17 mouse cellular contexts compared by ENCODE assay signal in genomic region chr14:76313424-76314190, GRCm38 (mm10).
DNase-seq lines count a peak whose midpoint lies in the region; ATAC-seq and TF ChIP-seq lines count a peak whose summit lies in the region.
"Had no signal": no experiment of that assay in that cellular context is flagged by ENCODE, and none has a peak within 500 bp of the region (broad histone marks: within the 10 kb centered on the region; RNA-seq: fewer than 3 reads in every experiment).

No protein-coding gene starts in this region.

- no peaks in the 10 kb centered on the region for H3K27me3 ChIP-seq in embryonic facial prominence, embryonic 11.5 days (ENCODE audit: control insufficient read depth, insufficient read depth, low read length)
- H3K27me3 ChIP-seq in hindbrain, embryonic 12.5 days, result no peaks in the 10 kb centered on the region
- no peaks in the 10 kb centered on the region for H3K27me3 ChIP-seq in midbrain, embryonic 16.5 days (ENCODE audit: control insufficient read depth, insufficient read depth, low read depth, low read length)

- H3K9me3 ChIP-seq in embryonic facial prominence, embryonic 11.5 days (replicated peaks; ENCODE audit: control insufficient read depth, low read length), result no peaks in the 10 kb centered on the region
- H3K9me3 ChIP-seq in hindbrain, embryonic 12.5 days (replicated peaks), result no peaks in the 10 kb centered on the region; the same call in 1 of the 2 replicates
- no peaks in the 10 kb centered on the region for H3K9me3 ChIP-seq in midbrain, embryonic 16.5 days (replicated peaks; ENCODE audit: control insufficient read depth, low read length, poor library complexity, severe bottlenecking)

- H3K4me1 ChIP-seq in embryonic facial prominence, embryonic 11.5 days (ENCODE audit: control insufficient read depth, insufficient read depth, low read length), result no peaks in the 10 kb centered on the region
- peaks cover 12% of the 10 kb centered on the region for H3K4me1 ChIP-seq in hindbrain, embryonic 12.5 days
- H3K4me1 ChIP-seq in midbrain, embryonic 16.5 days (ENCODE audit: control insufficient read depth, insufficient read depth, low read length), result peaks cover 8% of the 10 kb centered on the region

- intact Hi-C loops in gastrocnemius, adult 2 months (cut with DNase I), result loop anchor here (5.0 kb wide), 2 partner anchors 96 to 99 kb away; partner anchors contain the start of gene Tsc22d1

- 56% methylated on average over 14 of the region's 14 CpGs for WGBS in embryonic facial prominence, embryonic 11.5 days
- 59% methylated on average over 14 of the region's 14 CpGs for WGBS in hindbrain, embryonic 12.5 days
- WGBS in midbrain, embryonic 16.5 days, result 52% methylated on average over 14 of the region's 14 CpGs

- H3K36me3 ChIP-seq in embryonic facial prominence, embryonic 11.5 days (replicated peaks; ENCODE audit: control insufficient read depth, insufficient read depth, low read depth, low read length), result no peaks in the 10 kb centered on the region
- no peaks in the 10 kb centered on the region for H3K36me3 ChIP-seq in hindbrain, embryonic 12.5 days
- no peaks in the 10 kb centered on the region for H3K36me3 ChIP-seq in midbrain, embryonic 16.5 days (ENCODE audit: control insufficient read depth, insufficient read depth, low read length)

- H3K9ac ChIP-seq in embryonic facial prominence, embryonic 11.5 days (replicated peaks; ENCODE audit: low read length), result no peak overlapping the region
- H3K9ac ChIP-seq in hindbrain, embryonic 12.5 days, result no peak overlapping the region
- H3K9ac ChIP-seq in midbrain, embryonic 16.5 days (ENCODE audit: low read depth, low read length), result no peak overlapping the region

- ATAC-seq in embryonic facial prominence, embryonic 11.5 days (replicated peaks; ENCODE audit: insufficient number of reproducible peaks, low FRiP score, low TSS enrichment, low read depth), result no peak; the same call in 1 of the 2 replicates
- peak; percentile 85 for ATAC-seq in hindbrain, embryonic 12.5 days (ENCODE audit: low FRiP score)
- ATAC-seq in midbrain, embryonic 16.5 days, result peak; percentile 77

- H3K4me3 ChIP-seq in gastrocnemius, adult 2 months, result no peak overlapping the region
- H3K4me3 ChIP-seq in embryonic facial prominence, embryonic 11.5 days (ENCODE audit: low read depth, low read length), result no peak overlapping the region
- H3K4me3 ChIP-seq in hindbrain, embryonic 12.5 days, result no peak overlapping the region
- no peak overlapping the region for H3K4me3 ChIP-seq in midbrain, embryonic 16.5 days (ENCODE audit: low read depth, low read length)

- no peak overlapping the region for H3K4me2 ChIP-seq in embryonic facial prominence, embryonic 11.5 days (ENCODE audit: low read depth, low read length)
- H3K4me2 ChIP-seq in hindbrain, embryonic 12.5 days (replicated peaks), result no peak overlapping the region
- no peak overlapping the region for H3K4me2 ChIP-seq in midbrain, embryonic 16.5 days (ENCODE audit: low read length)

- DNase-seq in gastrocnemius, adult 2 months, result no peak
- no peak for DNase-seq in gastrocnemius, postnatal 4 days (ENCODE audit: low spot score in 2 of 2)
- peak; percentile 60 for DNase-seq in embryonic facial prominence, embryonic 11.5 days (ENCODE audit: low spot score)
- DNase-seq in cerebellum, postnatal 36 days, result no peak
- no peak for DNase-seq in gastrocnemius, adult 8-10 months (ENCODE audit: low spot score in 2 of 2)
- no peak for DNase-seq in retina, embryonic 14.5 days (ENCODE audit: low spot score)
- DNase-seq: adrenal gland, postnatal 10 days; cerebellum, postnatal 25 days; heart, postnatal 10 days; kidney, adult 18-20 months; lung, adult 2 months; retina, postnatal 1 day; spleen, adult 18-20 months; thymus, postnatal 4 days had no signal

- no peak for TF ChIP-seq CTCF in gastrocnemius, adult 2 months (IDR thresholded peaks at IDR 0.05)

- H3K27ac ChIP-seq in gastrocnemius, adult 2 months, result peak overlapping the region; percentile 20; the same call in 1 of the 2 replicates
- H3K27ac ChIP-seq in embryonic facial prominence, embryonic 11.5 days (replicated peaks; ENCODE audit: low read depth, low read length), result no peak overlapping the region
- H3K27ac ChIP-seq in hindbrain, embryonic 12.5 days, result no peak overlapping the region
- H3K27ac ChIP-seq in midbrain, embryonic 16.5 days (ENCODE audit: low read length), result no peak overlapping the region
- H3K27ac ChIP-seq: stomach, postnatal 0 days had no signal
